Mouse (Mus musculus): ENCODE results near the gene Tspan2. TPM values are rescaled to one million over a fixed set of nuclear protein-coding genes. Genes with fewer than 3 reads are reported as not detected.

Gene Tspan2
- polyA plus RNA-seq, 1 experiment from 2014 or later = 10.3 TPM

GRCm38 (mm10) chr3:102751536-102751935, 17.2 kb downstream of the Tspan2 start:
- no peak for ATAC-seq (ENCODE audit: low FRiP score, low read depth)
- WGBS = 93% methylated on average over 3 of the region's 3 CpGs
- Histone ChIP-seq H3K4me2 (replicated peaks) (no peak overlapping the region), H3K27ac (no peak overlapping the region), H3K9me3 (no peaks in the 10 kb centered on the region), H3K27me3 (replicated peaks) (no peaks in the 10 kb centered on the region), H3K4me1 (peaks cover 7% of the 10 kb centered on the region; the same call in 1 of the 2 replicates), H3K4me3 (no peak overlapping the region), H3K36me3 (peaks cover 12% of the 10 kb centered on the region), H3K9ac (no peak overlapping the region)

- Histone ChIP-seq H3K36me3 (peaks cover 12% of the 10 kb centered on the region), H3K9me3 (no peaks in the 10 kb centered on the region), H3K27me3 (replicated peaks) (no peaks in the 10 kb centered on the region), H3K9ac (no peak overlapping the region), H3K4me2 (replicated peaks) (no peak overlapping the region), H3K27ac (no peak overlapping the region), H3K4me1 (peaks cover 7% of the 10 kb centered on the region; the same call in 1 of the 2 replicates), H3K4me3 (no peak overlapping the region)
- WGBS = 92% methylated on average over 4 of the region's 4 CpGs
- no peak for ATAC-seq (ENCODE audit: low FRiP score, low read depth)
Measured at GRCm38 (mm10) chr3:102752053-102752452, 17.7 kb downstream of the Tspan2 start.

DNA sequence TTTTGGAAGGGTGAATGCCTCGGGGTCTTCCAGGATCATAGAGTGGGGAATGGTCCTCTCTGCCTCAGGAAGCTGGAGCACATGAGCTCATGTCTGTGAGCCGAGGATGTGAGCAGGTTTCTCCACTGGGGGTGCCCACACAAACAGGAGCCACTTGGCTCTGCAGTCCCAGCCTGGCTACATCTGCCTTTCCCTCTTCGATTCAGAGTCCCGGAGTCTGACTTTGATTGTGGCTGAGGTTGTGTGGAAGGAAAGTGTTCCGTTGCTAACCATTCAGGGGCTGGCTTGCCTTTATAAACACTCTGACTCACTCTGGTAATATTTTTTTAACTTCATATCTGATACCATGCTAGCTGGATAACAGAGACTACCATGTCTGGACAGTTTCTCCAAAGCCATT, 18.1 kb downstream of the Tspan2 start:
- WGBS = 85% methylated on average over 5 of the region's 5 CpGs
- no peak overlapping the region for H3K4me3 ChIP-seq
- H3K9ac ChIP-seq = no peak overlapping the region
- H3K27ac ChIP-seq = no peak overlapping the region
- H3K4me2 ChIP-seq (replicated peaks) = no peak overlapping the region
- ATAC-seq (ENCODE audit: low FRiP score, low read depth) = no peak
- no peaks in the 10 kb centered on the region for H3K9me3 ChIP-seq
- no peaks in the 10 kb centered on the region for H3K27me3 ChIP-seq (replicated peaks)
- peaks cover 12% of the 10 kb centered on the region for H3K36me3 ChIP-seq
- H3K4me1 ChIP-seq = 0 out of 2 replicates have a peak, but pooled peaks cover 3% of the 10 kb centered on the region

DNA sequence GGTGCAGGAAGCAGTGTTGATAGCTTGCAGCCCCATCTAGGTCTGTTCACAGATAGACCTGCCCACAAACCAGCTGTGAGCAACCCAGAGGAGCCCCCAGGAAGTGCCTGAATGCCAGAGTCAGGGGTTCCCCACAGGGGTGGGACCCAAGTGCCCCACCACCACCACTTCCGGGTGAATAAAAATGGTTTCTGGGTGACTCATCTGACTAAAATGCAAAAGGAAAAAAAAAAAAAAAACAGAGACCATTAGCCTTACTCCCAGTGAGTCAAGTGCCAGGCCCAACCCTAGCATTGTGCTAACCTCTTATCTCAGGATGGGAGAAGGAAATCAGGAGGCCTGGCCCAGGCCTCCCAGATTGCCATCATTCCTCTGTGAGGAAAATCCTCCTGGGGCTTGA, 21.5 kb downstream of the Tspan2 start:
- Histone ChIP-seq H3K27ac (no peak overlapping the region), H3K4me2 (replicated peaks) (no peak overlapping the region), H3K4me1 (no peaks in the 10 kb centered on the region), H3K9me3 (no peaks in the 10 kb centered on the region), H3K4me3 (no peak overlapping the region), H3K27me3 (replicated peaks) (no peaks in the 10 kb centered on the region), H3K9ac (no peak overlapping the region), H3K36me3 (peaks cover 22% of the 10 kb centered on the region)
- 75% methylated on average over 1 of the region's 1 CpGs for WGBS
- no peak for ATAC-seq (ENCODE audit: low FRiP score, low read depth)

- no peak overlapping the region for H3K4me2 ChIP-seq (replicated peaks)
- no peak overlapping the region for H3K27ac ChIP-seq
- no peak for ATAC-seq (ENCODE audit: low FRiP score, low read depth)
- WGBS = 88% methylated on average over 6 of the region's 6 CpGs
- H3K4me1 ChIP-seq = no peaks in the 10 kb centered on the region
- no peak overlapping the region for H3K4me3 ChIP-seq
- H3K9me3 ChIP-seq = no peaks in the 10 kb centered on the region
- no peak overlapping the region for H3K9ac ChIP-seq
- H3K36me3 ChIP-seq = peaks cover 22% of the 10 kb centered on the region; the same call in 1 of the 2 replicates
- no peaks in the 10 kb centered on the region for H3K27me3 ChIP-seq (replicated peaks)
Measured at GRCm38 (mm10) chr3:102757019-102757418, 22.7 kb downstream of the Tspan2 start.

- no peak overlapping the region for H3K4me3 ChIP-seq
- H3K36me3 ChIP-seq = peaks cover 20% of the 10 kb centered on the region; the same call in 1 of the 2 replicates
- 0 out of 2 replicates have a peak, but pooled peaks cover 3% of the 10 kb centered on the region for H3K4me1 ChIP-seq
- no peak for ATAC-seq (ENCODE audit: low FRiP score, low read depth)
- no peaks in the 10 kb centered on the region for H3K9me3 ChIP-seq
- no peak overlapping the region for H3K9ac ChIP-seq
- H3K4me2 ChIP-seq (replicated peaks) = no peak overlapping the region
- no peak overlapping the region for H3K27ac ChIP-seq
- 71% methylated on average over 3 of the region's 3 CpGs for WGBS
- no peaks in the 10 kb centered on the region for H3K27me3 ChIP-seq (replicated peaks)
Measured at GRCm38 (mm10) chr3:102760236-102760635, 25.9 kb downstream of the Tspan2 start.

GRCm38 (mm10) chr3:102762388-102762787, 28.1 kb downstream of the Tspan2 start:
- ATAC-seq (ENCODE audit: low FRiP score, low read depth) = no peak
- Histone ChIP-seq H3K9ac (no peak overlapping the region), H3K4me1 (0 out of 2 replicates have a peak, but pooled peaks cover 3% of the 10 kb centered on the region), H3K9me3 (no peaks in the 10 kb centered on the region), H3K4me3 (no peak overlapping the region), H3K27me3 (replicated peaks) (no peaks in the 10 kb centered on the region), H3K27ac (no peak overlapping the region), H3K4me2 (replicated peaks) (no peak overlapping the region), H3K36me3 (peaks cover 26% of the 10 kb centered on the region; the same call in 1 of the 2 replicates)
- WGBS = 36% methylated on average over 3 of the region's 3 CpGs

DNA sequence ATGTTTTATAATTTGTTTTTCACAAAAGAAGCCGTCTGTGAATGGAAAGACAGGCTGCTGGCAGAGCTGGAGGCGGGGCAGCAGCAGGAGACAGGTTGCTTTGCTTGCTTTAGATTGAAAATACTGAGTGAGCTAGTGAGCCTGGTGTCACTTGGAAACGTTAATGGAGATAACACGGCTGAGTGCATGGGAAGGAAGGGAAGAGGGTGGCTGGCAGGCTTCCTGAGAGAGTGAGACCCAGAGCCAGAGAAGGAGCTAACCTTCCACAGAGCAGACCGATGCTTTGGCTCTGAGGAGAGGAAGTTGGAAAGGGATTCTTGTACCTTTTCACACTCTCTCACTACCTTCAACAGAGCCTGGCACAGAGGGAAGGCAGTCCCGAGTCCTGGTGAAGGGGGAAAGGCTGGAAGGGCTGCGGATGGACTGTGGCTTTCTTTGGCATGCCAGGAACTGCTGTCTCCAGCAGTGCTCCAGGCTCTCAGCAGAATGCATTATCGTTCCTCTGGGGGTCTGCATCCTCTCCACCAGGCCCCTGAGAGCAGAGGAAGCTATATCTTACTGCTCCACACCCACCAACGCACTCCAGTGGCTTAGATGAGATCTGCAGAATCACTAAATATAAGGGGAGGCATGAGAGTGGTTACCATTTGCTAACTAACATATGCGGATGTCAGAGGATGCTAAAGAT, 29.5 kb downstream of the Tspan2 start:
- Histone ChIP-seq H3K36me3 (peaks cover 26% of the 10 kb centered on the region; the same call in 1 of the 2 replicates), H3K9ac (no peak overlapping the region), H3K4me3 (no peak overlapping the region), H3K4me1 (0 out of 2 replicates have a peak, but pooled peaks cover 3% of the 10 kb centered on the region), H3K4me2 (replicated peaks) (no peak overlapping the region), H3K9me3 (no peaks in the 10 kb centered on the region), H3K27ac (no peak overlapping the region), H3K27me3 (replicated peaks) (no peaks in the 10 kb centered on the region)
- no peak for ATAC-seq (ENCODE audit: low FRiP score, low read depth)
- WGBS = 49% methylated on average over 10 of the region's 10 CpGs

DNA sequence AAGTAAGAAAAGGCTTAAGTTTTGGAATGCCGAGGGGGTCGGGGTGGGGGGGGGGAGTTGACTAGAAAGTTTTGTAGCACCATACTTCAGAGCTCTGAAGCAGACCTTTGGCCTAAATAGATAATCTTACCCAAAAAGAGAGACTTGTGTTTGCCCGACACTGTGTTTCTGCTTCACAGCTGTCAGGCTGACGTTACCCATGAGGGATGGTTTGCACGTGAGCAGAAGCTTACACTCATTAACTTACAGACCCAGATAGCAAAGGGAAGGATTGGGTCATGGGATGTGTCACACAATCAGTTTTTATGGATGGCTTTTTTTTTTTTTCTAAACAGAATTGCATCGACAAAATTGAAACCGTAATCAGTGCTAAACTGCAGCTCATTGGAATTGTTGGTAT, 30.5 kb downstream of the Tspan2 start:
- Histone ChIP-seq H3K36me3 (peaks cover 20% of the 10 kb centered on the region; the same call in 1 of the 2 replicates), H3K4me2 (replicated peaks) (no peak overlapping the region), H3K27me3 (replicated peaks) (no peaks in the 10 kb centered on the region), H3K4me1 (0 out of 2 replicates have a peak, but pooled peaks cover 3% of the 10 kb centered on the region), H3K9me3 (no peaks in the 10 kb centered on the region), H3K27ac (no peak overlapping the region), H3K4me3 (no peak overlapping the region), H3K9ac (no peak overlapping the region)
- ATAC-seq (ENCODE audit: low FRiP score, low read depth) = no peak
- 86% methylated on average over 7 of the region's 7 CpGs for WGBS

DNA sequence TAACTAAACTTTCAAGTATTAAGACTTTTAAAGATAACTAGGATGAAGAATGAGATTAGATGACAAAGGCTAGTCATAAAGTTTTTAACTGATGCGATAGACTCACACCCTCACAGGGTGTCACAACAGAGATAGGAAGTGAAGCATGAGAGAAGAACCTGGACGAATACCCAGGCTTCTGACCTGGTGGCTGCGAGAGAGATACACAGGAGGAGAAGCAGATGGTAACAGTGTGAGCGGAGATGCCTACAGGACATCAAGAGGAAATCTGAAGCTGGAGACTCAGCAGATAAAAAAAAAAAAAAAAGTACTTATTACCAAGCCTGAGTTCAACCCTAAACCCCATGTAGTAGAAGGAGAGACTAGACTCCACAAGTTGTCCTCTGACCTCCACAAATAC, 38.7 kb downstream of the Tspan2 start:
- Histone ChIP-seq H3K9ac (no peak overlapping the region), H3K9me3 (no peaks in the 10 kb centered on the region), H3K4me2 (replicated peaks) (no peak overlapping the region), H3K27ac (no peak overlapping the region), H3K4me1 (no peaks in the 10 kb centered on the region), H3K27me3 (replicated peaks) (no peaks in the 10 kb centered on the region), H3K4me3 (no peak overlapping the region), H3K36me3 (no peaks in the 10 kb centered on the region)
- 87% methylated on average over 4 of the region's 4 CpGs for WGBS
- no peak for ATAC-seq (ENCODE audit: low FRiP score, low read depth)

- H3K36me3 ChIP-seq = no peaks in the 10 kb centered on the region
- no peak within 1 kb of the TSS for H3K4me2 ChIP-seq (replicated peaks)
- H3K27me3 ChIP-seq (replicated peaks) = no peaks in the 10 kb centered on the region
- no peak within 1 kb of the TSS for H3K9ac ChIP-seq
- no peaks in the 10 kb centered on the region for H3K9me3 ChIP-seq
- no peaks in the 10 kb centered on the region for H3K4me1 ChIP-seq
- H3K4me3 ChIP-seq = no peak within 1 kb of the TSS
- WGBS = 77% methylated on average over 2 of the region's 2 CpGs
- no peak within 1 kb of the TSS for H3K27ac ChIP-seq
- no peak for ATAC-seq (ENCODE audit: low FRiP score, low read depth)
Measured at GRCm38 (mm10) chr3:102782618-102783017, 48.3 kb downstream of the Tspan2 start, which contains the start of gene Tshb. Gene Tshb, minus strand, starts transcription at chr3:102782718.

DNA sequence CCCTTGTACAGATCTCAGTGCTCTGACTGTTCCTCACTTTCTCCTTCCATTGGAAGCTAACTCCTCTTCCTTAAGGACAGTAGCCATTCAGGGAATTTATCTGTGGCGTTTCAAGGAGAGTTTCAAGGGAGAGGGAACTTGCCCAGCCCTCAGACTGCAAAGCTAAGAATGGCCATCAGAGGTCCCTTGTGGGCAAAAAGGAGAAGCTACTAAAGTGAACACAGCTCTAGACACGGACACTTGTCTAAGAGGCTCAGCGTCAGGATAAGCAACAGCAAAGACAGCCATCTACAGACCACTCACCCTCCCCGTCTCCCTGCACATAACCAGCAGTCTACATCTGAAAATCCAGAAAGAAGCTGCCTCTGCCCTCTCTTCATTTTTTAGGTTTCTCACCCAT, 53.0 kb downstream of the Tspan2 start:
- no peaks in the 10 kb centered on the region for H3K4me1 ChIP-seq
- 37% methylated on average over 4 of the region's 4 CpGs for WGBS
- H3K4me3 ChIP-seq = no peak overlapping the region
- ATAC-seq (ENCODE audit: low FRiP score, low read depth) = no peak
- H3K9me3 ChIP-seq = no peaks in the 10 kb centered on the region
- H3K9ac ChIP-seq = no peak overlapping the region
- no peak overlapping the region for H3K27ac ChIP-seq
- no peaks in the 10 kb centered on the region for H3K36me3 ChIP-seq
- no peak overlapping the region for H3K4me2 ChIP-seq (replicated peaks)
- H3K27me3 ChIP-seq (replicated peaks) = no peaks in the 10 kb centered on the region

- no peak for ATAC-seq (ENCODE audit: low FRiP score, low read depth)
- no peaks in the 10 kb centered on the region for H3K9me3 ChIP-seq
- H3K36me3 ChIP-seq = no peaks in the 10 kb centered on the region
- no peaks in the 10 kb centered on the region for H3K4me1 ChIP-seq
- 2% methylated on average over 3 of the region's 3 CpGs for WGBS
- no peak overlapping the region for H3K9ac ChIP-seq
- no peak overlapping the region for H3K4me2 ChIP-seq (replicated peaks)
- H3K27me3 ChIP-seq (replicated peaks) = no peaks in the 10 kb centered on the region
- no peak overlapping the region for H3K27ac ChIP-seq
- H3K4me3 ChIP-seq = no peak overlapping the region
Measured at GRCm38 (mm10) chr3:102803937-102804336, 69.6 kb downstream of the Tspan2 start.
